Mouse (Mus musculus): ENCODE results near the gene Hapln2. TPM values are rescaled to one million over a fixed set of nuclear protein-coding genes. Genes with fewer than 3 reads are reported as not detected.

Gene Hapln2
- total and polyA plus RNA-seq, 2 experiments from 2014 or later, result 0.31 to 0.38 TPM

DNA sequence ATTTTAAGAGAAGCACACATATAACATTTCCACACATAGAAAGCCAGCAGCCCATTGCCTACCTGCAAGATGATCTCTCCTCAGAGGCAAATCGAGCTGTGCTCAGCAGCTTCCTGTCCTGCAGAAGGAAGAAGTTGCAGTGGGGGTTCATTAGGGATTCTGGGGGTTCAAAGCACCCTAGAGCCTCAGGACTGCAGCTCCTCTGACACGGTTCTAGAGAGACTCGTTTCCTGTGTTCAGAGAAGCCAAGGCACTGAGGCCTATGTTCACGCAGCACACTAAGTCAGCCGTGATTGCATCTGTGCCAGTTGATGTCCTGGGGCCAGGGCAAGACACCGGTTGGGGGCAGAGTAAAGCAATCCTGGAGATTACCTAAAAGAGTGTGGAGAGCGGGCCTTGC, 560 bp downstream of the Hapln2 start:
- Histone ChIP-seq H3K36me3 (ENCODE audit: insufficient read depth) (no peaks in the 10 kb centered on the region), H3K27me3 (ENCODE audit: insufficient read depth, low read length) (peaks cover 36% of the 10 kb centered on the region)

DNA sequence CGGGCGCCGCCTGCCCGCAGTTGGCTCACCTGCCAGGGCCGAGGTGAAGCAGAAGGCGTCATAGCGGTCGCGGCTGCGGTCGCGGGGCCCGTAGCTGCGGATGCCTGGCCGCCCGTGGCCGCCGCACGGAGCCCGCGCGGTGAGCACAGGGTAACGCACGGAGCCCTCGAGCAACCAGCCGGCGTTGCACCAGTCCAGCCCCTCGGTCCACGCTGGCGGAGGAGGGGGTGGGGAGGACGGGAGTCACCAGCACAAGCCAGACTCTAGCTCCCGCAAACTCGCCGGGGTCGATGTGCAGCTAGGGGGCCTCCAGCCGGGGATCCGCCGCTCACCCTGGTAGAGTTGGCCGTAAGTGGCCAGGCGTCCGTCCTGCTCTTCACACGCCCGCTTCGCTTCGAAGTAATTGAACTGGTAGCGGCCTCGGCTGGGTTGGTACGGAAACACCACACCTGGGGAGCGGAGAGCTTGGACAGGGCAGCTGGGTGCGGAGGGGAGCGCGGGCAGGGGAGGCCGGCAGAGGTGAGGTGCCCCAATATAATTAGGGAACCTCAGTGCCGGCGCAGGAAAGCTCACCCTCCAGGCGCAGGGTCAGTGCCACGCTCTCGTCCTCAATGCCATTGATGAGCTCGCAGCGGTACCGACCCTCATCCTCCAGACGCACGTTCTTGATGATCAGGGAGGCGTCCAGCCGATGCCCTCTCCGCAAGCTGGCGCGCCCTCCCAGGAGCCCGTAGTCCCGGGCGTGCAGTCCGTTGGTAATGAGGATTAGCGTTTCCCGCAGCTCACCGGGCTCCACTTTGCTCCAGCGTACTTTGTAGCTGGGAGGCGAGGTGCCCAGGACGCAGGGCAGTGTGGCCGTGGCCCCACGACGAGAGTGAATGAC, 4.0 kb downstream of the Hapln2 start:
- peak overlapping the region; percentile 48 for H3K9ac ChIP-seq
- peaks cover 4% of the 10 kb centered on the region; the same call in 1 of the 2 replicates for H3K4me1 ChIP-seq (ENCODE audit: insufficient read depth)
- DNase-seq (peak; percentile 14), ATAC-seq (peak; percentile 83)
- peak; percentile 24 for TF ChIP-seq CTCF (IDR thresholded peaks at IDR 0.05; ENCODE audit: low read depth)
- under 1% methylated on average over 81 of the region's 81 CpGs for WGBS
- no peaks in the 10 kb centered on the region for H3K9me3 ChIP-seq (ENCODE audit: low read length)
- peak overlapping the region; percentile 94 for H3K4me2 ChIP-seq (ENCODE audit: low read depth)
- H3K27me3 ChIP-seq (ENCODE audit: insufficient read depth, low read length), result peaks cover 57% of the 10 kb centered on the region
- peak overlapping the region; percentile 56 for H3K4me3 ChIP-seq (ENCODE audit: low read depth, low read length)
- H3K27ac ChIP-seq (ENCODE audit: low read depth, low read length), result no peak overlapping the region
- H3K36me3 ChIP-seq (ENCODE audit: insufficient read depth), result no peaks in the 10 kb centered on the region

More for the DNA sequence above, 560 bp downstream of the Hapln2 start:
- no peak for ATAC-seq
- Histone ChIP-seq H3K9ac (no peak overlapping the region), H3K9me3 (ENCODE audit: low read length) (no peaks in the 10 kb centered on the region), H3K4me3 (ENCODE audit: low read depth, low read length) (no peak overlapping the region), H3K27ac (ENCODE audit: low read depth, low read length) (no peak overlapping the region), H3K4me2 (ENCODE audit: low read depth) (no peak overlapping the region), H3K4me1 (ENCODE audit: insufficient read depth) (peaks cover 4% of the 10 kb centered on the region; the same call in 1 of the 2 replicates)
- no peak for TF ChIP-seq CTCF (IDR thresholded peaks at IDR 0.05; ENCODE audit: low read depth)
- 57% methylated on average over 7 of the region's 7 CpGs for WGBS
- DNase-seq, result no peak

DNA sequence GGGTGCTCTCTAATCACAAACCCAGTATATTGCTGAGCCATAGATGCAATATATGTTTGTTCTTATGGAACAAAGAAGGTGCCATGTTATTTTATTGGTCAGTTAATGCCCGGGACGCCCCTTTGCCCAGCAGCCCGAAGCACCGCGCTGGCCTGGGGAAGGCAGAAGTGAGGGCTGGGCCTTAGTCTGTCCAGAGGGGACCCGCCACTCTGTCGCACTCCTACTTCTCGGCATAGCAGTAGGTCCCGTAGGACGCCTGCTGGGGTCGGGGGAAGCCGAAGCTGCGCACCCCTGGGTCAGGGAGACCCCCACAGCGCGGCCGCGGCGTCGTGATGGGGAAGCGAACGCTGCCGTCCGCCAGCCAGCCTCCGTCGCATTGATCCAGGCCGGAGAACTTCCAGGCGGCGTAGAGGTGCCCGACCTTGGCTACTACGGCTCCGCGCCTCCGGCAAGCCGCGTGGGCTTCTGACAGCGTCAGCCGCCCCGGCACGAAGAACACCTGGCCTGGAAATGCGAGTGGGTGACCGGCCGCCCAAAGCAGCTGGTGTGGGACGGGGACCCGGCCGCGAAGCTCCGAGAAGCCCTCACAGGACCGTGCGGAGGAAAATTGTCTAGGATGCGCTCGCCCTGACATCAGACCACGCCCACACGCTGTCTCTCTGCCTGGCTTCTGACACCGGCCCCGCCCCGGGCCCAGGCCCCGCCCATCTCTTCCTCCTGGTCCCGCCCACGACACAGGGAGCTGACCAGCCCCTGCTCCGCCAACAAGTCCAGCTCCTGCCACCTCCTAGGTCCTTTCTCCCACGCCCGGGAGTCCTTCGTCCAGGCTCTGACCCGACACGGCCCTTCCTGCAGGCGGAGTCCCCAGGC, 4.8 kb downstream of the Hapln2 start:
- H3K36me3 ChIP-seq (ENCODE audit: insufficient read depth), result no peaks in the 10 kb centered on the region
- WGBS, result 3% methylated on average over 66 of the region's 66 CpGs
- peak overlapping the region; percentile 56 for H3K4me3 ChIP-seq (ENCODE audit: low read depth, low read length)
- H3K27ac ChIP-seq (ENCODE audit: low read depth, low read length), result no peak overlapping the region
- no peaks in the 10 kb centered on the region for H3K9me3 ChIP-seq (ENCODE audit: low read length)
- ATAC-seq (peak; percentile 82), DNase-seq (peak; percentile 65)
- H3K27me3 ChIP-seq (ENCODE audit: insufficient read depth, low read length), result peaks cover 57% of the 10 kb centered on the region
- H3K4me1 ChIP-seq (ENCODE audit: insufficient read depth), result peaks cover 4% of the 10 kb centered on the region; the same call in 1 of the 2 replicates
- no peak for TF ChIP-seq CTCF (IDR thresholded peaks at IDR 0.05; ENCODE audit: low read depth)
- H3K4me2 ChIP-seq (ENCODE audit: low read depth), result peak overlapping the region; percentile 94
- peak overlapping the region; percentile 48 for H3K9ac ChIP-seq

DNA sequence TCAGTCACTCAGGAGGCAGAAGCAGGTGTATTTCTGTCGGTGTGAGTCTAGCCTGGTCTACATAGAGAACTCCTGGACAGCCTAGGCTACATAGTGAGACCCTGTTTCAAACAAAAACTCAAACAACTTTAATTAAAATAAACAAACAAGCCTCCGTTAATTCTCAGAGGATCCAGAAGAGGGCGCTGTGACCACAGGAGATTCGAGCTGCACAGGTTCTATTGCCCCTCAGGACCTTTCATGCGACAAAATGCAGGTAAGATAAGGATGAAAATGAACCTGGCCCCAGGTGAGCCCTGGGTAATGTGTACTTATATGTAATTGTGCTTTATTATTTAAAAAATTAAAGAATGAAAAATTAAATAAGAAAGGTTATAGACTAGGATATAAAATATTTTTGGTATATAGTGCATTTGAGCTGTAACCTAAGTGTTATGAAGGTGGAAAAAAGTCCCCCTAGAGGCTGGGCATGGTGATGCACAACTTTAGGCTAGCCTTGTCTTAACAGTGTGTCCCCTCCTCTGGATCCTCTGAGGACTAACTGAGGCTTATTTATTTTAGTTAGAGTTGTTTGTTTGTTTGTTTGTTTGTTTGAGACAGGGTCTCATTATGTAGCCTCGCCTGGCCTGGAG, 16.6 kb downstream of the Hapln2 start:
- H3K27me3 ChIP-seq (ENCODE audit: insufficient read depth, low read length), result no peaks in the 10 kb centered on the region
- peak; percentile 50 for TF ChIP-seq CTCF (IDR thresholded peaks at IDR 0.05; ENCODE audit: low read depth)
- H3K4me3 ChIP-seq (ENCODE audit: low read depth, low read length), result no peak overlapping the region
- ATAC-seq (no peak), DNase-seq (no peak)
- no peaks in the 10 kb centered on the region for H3K36me3 ChIP-seq (ENCODE audit: insufficient read depth)
- no peak overlapping the region for H3K27ac ChIP-seq (ENCODE audit: low read depth, low read length)
- no peak overlapping the region for H3K9ac ChIP-seq
- no peaks in the 10 kb centered on the region for H3K9me3 ChIP-seq (ENCODE audit: low read length)
- H3K4me2 ChIP-seq (ENCODE audit: low read depth), result no peak overlapping the region
- H3K4me1 ChIP-seq (ENCODE audit: insufficient read depth), result no peaks in the 10 kb centered on the region
- WGBS, result 10% methylated on average over 6 of the region's 6 CpGs

DNA sequence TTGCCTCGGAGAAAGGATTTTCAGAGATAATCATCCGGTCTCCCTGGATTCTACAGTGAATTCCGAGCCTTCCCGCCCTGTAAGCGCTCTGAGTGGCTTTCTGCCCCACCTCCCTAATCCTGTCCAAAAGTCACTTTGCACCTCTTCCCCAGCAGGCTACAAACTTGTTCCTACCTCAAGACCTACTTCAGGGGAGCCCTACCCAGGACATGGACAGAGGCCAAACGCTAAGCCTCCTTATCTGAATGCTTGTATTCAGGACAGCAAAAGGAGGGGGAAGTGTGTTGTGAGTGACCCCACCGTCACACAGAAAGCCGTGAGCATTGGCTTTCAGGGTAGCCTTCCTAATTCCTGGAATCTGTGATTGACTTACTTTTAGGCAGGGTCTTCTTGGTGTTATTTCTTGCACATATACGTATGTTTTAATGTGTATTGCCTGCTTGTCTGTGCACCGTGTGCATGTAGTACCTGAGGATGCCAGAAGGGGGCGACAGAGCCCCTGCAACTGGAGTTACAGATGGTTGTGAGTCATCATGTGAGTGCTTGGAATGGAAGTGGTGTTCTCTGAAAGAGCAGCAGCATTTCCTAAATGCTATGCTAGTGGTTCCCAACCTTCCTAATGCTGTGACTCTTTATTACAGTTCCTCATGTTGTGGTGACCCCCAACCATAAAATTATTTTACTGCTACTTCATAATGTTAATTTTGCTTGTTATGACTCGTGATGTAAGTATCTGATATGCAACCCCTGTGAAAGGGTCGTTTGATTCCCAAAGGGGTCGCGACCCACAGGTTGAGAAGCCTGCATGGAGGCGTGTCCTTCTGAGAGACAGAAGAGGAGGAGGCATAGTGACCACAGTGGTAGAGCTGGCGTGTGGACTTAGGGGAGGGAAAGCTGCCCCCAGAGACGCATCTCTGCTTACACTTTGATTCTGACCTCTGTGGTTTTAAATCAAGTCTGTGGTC, 21.3 kb downstream of the Hapln2 start:
- 80% methylated on average over 18 of the region's 18 CpGs for WGBS
- Histone ChIP-seq H3K4me2 (ENCODE audit: low read depth) (no peak overlapping the region), H3K27me3 (ENCODE audit: insufficient read depth, low read length) (peaks cover 10% of the 10 kb centered on the region), H3K4me3 (ENCODE audit: low read depth, low read length) (no peak overlapping the region), H3K27ac (ENCODE audit: low read depth, low read length) (no peak overlapping the region), H3K36me3 (ENCODE audit: insufficient read depth) (no peaks in the 10 kb centered on the region), H3K9ac (no peak overlapping the region), H3K9me3 (ENCODE audit: low read length) (no peaks in the 10 kb centered on the region), H3K4me1 (ENCODE audit: insufficient read depth) (peaks cover 7% of the 10 kb centered on the region; the same call in 1 of the 2 replicates)
- no peak for ATAC-seq
- TF ChIP-seq CTCF (IDR thresholded peaks at IDR 0.05; ENCODE audit: low read depth), result peak; percentile 62
- no peak for DNase-seq

Data from forebrain, postnatal 0 days (tissue).